Mouse (Mus musculus) cerebellum, adult 18-20 months (tissue): Measurements from ENCODE around the gene Stbd1.

Source experiments
- DNase-seq, 2 experiments: peaks; one replicate each; pipeline ENCODE4 v3.0.0; 2021

Gene Stbd1

DNA sequence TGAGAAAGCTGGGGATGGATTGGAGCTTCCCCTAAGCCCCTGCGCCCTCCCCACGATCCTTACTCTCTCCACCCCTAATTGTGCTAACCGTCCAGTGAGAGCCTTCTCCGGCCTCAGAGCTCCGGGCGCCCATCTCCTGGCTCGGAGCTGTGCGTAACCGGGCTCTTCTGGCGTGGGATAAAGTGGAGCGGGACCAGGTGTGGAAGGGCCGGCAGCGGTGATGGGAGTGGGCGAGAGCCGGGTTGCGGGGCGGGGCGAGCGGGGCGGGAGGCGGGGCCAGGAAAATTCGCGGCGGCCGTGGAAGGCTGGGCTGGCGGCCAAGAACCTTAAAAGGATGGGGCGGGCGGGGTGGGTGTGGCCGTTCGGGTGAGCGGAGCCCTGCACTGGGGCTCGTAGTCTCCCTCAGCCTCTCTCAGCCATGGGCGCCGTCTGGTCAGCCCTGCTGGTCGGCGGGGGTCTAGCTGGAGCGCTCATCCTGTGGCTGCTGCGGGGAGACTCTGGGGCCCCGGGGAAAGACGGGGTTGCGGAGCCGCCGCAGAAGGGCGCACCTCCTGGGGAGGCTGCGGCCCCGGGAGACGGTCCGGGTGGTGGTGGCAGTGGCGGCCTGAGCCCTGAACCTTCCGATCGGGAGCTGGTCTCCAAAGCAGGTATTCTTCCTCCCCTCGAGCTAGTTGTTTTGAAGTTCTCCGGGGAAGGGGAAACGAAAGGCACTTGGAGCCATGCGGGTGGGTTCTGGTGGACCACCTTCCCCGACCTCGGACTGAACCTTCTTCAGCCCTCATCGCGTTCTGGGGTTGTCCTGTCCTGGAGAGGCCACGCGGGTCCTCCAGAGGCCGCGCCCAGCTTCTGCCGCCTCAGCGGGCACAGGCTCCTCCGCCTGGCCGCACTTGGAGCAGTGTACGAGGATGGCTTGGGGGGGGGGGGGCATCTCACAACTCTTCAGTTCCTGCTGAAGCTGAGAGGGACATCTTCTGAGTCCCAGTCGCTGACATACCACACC, at the start of gene Stbd1:
Gene Stbd1 (plus strand): TSS at position 351 of the 1,000 bp plus-strand sequence.
- peak in 1 of 2 experiments; percentile 14 for DNase-seq

DNA sequence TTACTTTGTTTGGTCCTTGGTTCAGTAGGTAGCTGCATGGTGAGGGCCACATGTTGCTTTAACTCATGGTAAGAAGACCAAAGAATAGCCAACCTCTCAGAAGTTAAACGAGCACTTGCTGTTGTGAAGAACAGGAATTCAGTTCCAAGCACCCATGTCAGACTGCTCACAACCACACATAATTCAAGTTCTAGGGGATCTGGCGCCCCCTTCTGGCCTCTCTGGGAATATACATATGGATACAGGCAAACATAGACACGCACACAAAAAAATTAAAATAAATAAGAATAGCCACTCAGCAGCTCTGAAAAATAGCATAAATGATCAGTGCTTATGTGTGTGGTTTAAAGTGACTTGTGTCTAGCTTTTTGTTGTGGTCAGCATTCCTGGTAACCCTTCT, 48.9 kb upstream of the Stbd1 start:
- DNase-seq: no peak

GRCm38 (mm10) chr5:92554443-92554842, 48.4 kb upstream of the Stbd1 start:
- no peak for DNase-seq

DNA sequence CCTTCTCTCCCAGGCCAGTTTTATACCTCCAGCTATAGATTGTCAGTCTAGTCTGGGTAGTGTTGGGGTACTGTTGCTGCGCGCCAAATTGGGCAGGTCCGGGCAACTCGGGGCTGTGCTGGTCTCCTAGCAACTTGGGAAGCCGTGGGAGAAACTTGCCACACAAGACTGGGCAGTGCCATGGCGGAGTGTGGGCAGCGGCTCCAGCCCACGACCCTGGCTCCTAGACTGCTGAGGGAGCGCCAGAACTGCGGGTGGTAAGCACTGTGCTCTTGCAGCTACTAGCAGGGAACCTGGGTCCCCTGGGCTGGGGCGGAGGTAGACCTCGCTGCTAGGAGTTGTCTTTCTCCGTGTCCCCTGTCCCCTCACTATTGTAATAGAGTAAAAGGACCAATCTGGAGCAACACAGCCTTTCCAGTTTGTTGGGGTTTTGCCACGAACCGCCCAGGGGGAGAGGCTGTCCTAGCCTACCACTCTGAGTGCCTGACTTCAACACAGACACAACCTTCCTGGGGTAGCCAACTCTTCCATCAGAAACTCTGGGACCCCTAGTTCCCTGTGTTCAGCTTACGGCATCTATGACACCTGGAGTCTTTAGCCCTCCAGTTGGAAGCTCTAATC, 47.8 kb upstream of the Stbd1 start, which contains the start of gene Fam47e:
Gene Fam47e (plus strand): TSS at position 179 of the 621 bp plus-strand sequence.
- DNase-seq: no peak

GRCm38 (mm10) chr5:92555905-92556304, 46.9 kb upstream of the Stbd1 start:
- DNase-seq: no peak

DNA sequence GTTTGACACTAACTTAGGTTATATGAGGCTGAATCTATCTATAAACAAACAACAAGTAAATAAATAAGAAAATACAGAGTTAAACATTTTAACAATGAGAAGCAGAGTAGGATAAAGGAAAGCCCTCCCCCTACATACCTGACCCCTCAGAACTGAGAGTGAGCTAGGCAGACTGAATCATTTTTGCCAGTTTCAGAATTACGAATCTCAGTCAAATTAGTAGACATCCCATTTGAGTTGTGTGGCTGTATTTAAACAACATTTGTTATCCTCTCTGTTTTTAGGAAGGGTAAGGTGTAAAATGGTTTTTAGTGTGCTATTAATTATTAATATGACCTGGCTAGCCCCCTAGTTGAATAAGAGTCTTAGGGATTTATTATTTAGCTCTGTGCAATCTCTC, 45.3 kb upstream of the Stbd1 start:
- no peak for DNase-seq

GRCm38 (mm10) chr5:92560201-92560600, 42.6 kb upstream of the Stbd1 start:
- DNase-seq: no peak

- DNase-seq: no peak
These were observed 40.8 kb upstream of the Stbd1 start for GRCm38 (mm10) chr5:92562002-92562401.

DNA sequence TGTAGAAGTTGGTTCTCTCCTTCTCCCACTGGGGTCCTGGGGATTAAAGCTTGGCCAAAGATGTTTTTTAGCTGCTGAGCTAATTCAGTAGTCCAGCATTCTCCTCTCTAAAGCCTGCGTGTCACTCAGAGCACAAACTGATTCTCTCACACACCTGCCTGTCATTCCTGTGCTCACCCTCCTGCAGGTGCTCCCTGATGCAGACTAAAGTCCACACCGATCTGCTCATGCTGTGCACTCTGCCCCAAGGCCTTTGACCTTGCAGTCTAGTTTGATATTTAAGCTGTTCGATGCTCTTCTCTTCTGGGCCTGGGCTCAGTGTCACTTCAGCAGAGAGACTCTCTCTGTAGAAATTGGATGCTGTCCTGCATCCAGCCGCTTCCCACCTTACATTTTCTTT, 31.6 kb upstream of the Stbd1 start:
- no peak for DNase-seq

- no peak for DNase-seq
These were observed 23.3 kb upstream of the Stbd1 start for GRCm38 (mm10) chr5:92579559-92579958.

DNA sequence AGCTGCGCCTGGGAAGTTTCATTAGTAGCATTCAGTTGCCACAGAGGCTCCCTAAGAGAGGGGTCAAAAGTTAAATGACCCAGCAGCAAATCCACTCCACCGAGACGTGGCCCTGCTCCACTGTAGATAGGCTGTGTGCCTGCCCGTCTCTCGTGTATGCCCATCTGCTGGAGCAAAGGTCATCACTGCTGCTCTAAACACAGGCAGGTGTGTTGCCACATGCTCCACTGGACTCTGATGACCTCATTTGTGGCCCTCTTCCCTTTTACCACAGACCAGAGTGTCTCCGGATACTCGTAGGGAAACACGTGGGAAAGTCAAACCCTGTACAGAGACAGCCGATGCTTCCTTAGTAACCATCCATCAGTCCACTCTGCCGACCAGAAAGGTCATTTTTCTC, 16.9 kb upstream of the Stbd1 start:
- DNase-seq: no peak

GRCm38 (mm10) chr5:92595026-92595425, 7.8 kb upstream of the Stbd1 start:
- no peak for DNase-seq

GRCm38 (mm10) chr5:92596865-92597264, 6.0 kb upstream of the Stbd1 start:
- DNase-seq: no peak

DNA sequence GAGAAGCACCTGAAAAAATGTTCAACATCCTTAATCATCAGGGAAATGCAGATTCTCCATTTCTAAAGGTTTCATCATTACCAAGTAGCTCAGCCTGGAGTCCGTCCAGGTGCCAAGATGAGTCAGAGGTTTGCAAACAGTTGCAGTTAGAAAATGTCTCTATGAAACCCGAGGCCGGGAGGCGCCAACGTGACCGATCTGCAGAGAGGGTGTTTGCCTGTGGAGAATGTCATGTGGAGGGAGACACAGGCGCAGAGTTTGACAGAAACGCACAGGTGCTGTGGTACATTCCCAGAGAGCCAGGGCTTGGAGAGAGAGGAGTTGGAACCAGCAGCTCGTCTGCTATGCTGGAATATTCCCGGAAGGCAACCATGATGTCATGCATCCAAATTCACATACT, 3.8 kb upstream of the Stbd1 start:
- no peak for DNase-seq

DNA sequence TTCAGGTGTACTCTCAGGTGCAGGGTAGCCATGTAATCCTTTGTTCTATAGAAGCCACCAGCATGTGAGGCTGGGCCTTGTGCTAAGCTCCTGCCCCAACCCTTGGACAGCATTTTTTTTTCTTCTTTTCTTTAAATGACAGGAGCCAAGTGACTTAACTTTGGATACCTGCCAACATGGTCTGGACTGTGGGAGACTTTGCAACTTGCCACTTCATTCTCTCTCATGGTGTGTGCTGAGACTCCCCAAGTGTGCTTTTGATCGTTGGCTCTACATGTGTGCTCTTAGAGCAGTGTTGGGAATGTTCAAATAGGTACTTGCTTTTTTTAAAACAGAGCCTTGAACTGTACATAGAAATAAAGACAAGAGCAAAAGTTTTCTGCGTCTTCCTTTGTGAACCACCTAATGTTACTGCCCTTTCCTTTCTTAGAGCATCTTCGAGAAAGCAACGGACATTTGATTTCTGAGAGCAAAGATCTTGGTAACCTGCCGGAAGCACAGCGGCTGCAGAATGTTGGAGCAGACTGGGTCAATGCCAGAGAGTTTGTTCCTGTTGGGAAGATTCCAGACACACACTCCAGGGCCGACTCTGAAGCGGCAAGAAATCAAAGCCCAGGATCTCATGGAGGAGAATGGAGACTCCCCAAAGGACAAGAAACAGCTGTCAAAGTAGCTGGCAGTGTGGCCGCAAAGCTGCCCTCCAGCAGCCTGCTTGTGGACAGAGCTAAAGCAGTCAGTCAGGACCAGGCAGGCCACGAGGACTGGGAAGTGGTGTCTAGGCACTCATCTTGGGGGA, 1.8 kb downstream of the Stbd1 start:
- DNase-seq: no peak

DNA sequence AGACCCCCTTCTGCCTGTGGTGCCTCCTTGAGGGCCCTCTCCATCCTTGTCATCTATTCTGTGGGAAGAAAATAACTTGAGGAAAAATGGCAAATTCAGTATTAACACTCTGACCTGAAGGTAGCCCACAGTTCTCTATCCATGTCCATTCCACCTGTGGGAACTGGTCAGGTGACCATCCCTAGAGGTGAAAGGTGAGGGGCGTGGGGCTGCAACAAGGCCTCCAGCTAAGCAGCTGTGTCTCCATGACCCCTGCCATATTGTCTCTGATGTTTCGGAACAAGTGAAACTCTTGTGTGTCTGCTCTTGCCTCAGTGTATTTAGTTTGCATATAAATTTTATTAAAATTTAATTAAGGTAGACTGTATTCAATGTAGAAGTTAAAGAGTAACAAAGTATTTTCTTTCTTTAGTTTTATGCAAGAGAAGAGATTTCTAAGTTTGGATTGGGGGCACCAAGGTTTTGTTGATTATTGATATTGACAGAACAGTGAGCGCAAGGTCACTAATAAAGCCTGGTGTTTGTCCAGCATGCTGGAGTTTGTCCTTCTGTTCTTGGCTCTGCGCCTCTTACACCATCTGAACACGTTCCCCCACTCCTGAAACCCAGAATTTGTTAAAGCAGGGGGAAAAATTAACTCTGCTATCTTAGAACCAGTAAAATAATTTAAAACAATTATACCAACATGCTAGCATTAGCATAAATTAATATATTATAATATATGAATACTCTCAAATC, 4.8 kb downstream of the Stbd1 start:
- DNase-seq: no peak

GRCm38 (mm10) chr5:92612756-92613155, 9.9 kb downstream of the Stbd1 start:
- no peak for DNase-seq

DNA sequence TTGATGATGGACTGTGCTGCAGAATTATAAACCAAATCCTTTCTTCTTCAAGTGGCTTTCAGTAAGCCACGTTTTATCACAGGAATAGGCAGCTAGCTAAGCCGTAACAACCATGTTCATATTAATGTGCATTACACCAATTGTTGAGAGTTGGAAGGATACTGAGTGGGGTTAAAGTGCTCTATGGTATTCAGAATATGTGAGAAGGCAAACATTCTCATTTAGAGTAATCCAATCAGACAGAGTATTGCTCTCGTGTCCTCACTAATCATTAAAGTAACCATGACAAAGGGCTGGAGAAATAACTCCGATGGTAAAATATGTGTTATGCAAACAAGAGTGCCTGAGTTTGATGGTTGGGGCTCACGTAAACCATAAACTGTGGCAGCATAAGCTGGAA, 19.0 kb downstream of the Stbd1 start:
- no peak for DNase-seq

- DNase-seq: no peak
These were observed 25.1 kb downstream of the Stbd1 start for GRCm38 (mm10) chr5:92627896-92628295.

- DNase-seq: no peak
These were observed 30.7 kb downstream of the Stbd1 start for GRCm38 (mm10) chr5:92633526-92633925.

GRCm38 (mm10) chr5:92634916-92635315, 32.1 kb downstream of the Stbd1 start:
- DNase-seq: no peak

- no peak for DNase-seq
These were observed 33.0 kb downstream of the Stbd1 start for GRCm38 (mm10) chr5:92635891-92636290.

- DNase-seq: no peak
These were observed 38.0 kb downstream of the Stbd1 start for GRCm38 (mm10) chr5:92640861-92641260.
